ENCODE assay signal across 8 mouse cellular contexts in genomic region chr4:145240723-145241231, GRCm38 (mm10). TPM values are rescaled to one million over a fixed set of nuclear protein-coding genes. Genes with fewer than 3 reads are reported as not detected.
DNase-seq lines count a peak whose midpoint lies in the region; ATAC-seq and TF ChIP-seq lines count a peak whose summit lies in the region.

No protein-coding gene starts in this region.

- peak; percentile 24 for DNase-seq in kidney, adult 11 months
- peak; percentile 50 to 53 for DNase-seq in heart, postnatal 36 days
- DNase-seq in lung, postnatal 0 days (ENCODE audit: low spot score) = peak; percentile 57
- no peak for DNase-seq in right cerebral cortex, postnatal 25 days
- DNase-seq in adrenal gland, adult 2 months = no peak
- DNase-seq in urinary bladder, adult 18-20 months (ENCODE audit: low spot score in 2 of 2) = no peak

- peaks cover 14% of the 10 kb centered on the region for H3K27me3 ChIP-seq in kidney, embryonic 16.5 days (ENCODE audit: insufficient read depth, low read length)
- H3K27me3 ChIP-seq in lung, postnatal 0 days (replicated peaks; ENCODE audit: insufficient read depth, low read length) = 0 out of 2 replicates have a peak, but pooled peaks cover 7% of the 10 kb centered on the region
- H3K27me3 ChIP-seq in stomach, embryonic 16.5 days (ENCODE audit: control insufficient read depth, insufficient read depth, low read length) = peaks cover 13% of the 10 kb centered on the region

- no peak for ATAC-seq in kidney, embryonic 16.5 days (ENCODE audit: low FRiP score, low TSS enrichment)
- ATAC-seq in lung, postnatal 0 days = peak; percentile 55
- ATAC-seq in stomach, embryonic 16.5 days (ENCODE audit: insufficient read depth, low FRiP score) = no peak

- intact Hi-C loops in heart, postnatal 36 days (cut with DNase I) = no loop called here

- H3K36me3 ChIP-seq in kidney, embryonic 16.5 days (ENCODE audit: insufficient read depth, low read length) = no peaks in the 10 kb centered on the region
- H3K36me3 ChIP-seq in lung, postnatal 0 days (ENCODE audit: insufficient read depth, low read length) = no peaks in the 10 kb centered on the region
- H3K36me3 ChIP-seq in stomach, embryonic 16.5 days (ENCODE audit: control insufficient read depth, insufficient read depth, low read length) = no peaks in the 10 kb centered on the region

- peaks cover 21% of the 10 kb centered on the region for H3K4me1 ChIP-seq in kidney, embryonic 16.5 days (ENCODE audit: insufficient read depth, low read length)
- H3K4me1 ChIP-seq in lung, postnatal 0 days (ENCODE audit: insufficient read depth, low read depth, low read length) = peaks cover 5% of the 10 kb centered on the region; the same call in 1 of the 2 replicates
- H3K4me1 ChIP-seq in stomach, embryonic 16.5 days (ENCODE audit: control insufficient read depth, insufficient read depth, low read length) = peaks cover 11% of the 10 kb centered on the region

- H3K4me3 ChIP-seq in kidney, embryonic 16.5 days (ENCODE audit: low read length) = no peak overlapping the region
- H3K4me3 ChIP-seq in lung, postnatal 0 days (ENCODE audit: low read depth, low read length) = no peak overlapping the region
- H3K4me3 ChIP-seq in stomach, embryonic 16.5 days (replicated peaks; ENCODE audit: low read length) = no peak overlapping the region

- no peak overlapping the region for H3K4me2 ChIP-seq in kidney, embryonic 16.5 days (replicated peaks; ENCODE audit: low read depth, low read length)
- no peak overlapping the region for H3K4me2 ChIP-seq in lung, postnatal 0 days (replicated peaks; ENCODE audit: low read depth, low read length)
- H3K4me2 ChIP-seq in stomach, embryonic 16.5 days (ENCODE audit: low read depth, low read length) = no peak overlapping the region

- TF ChIP-seq EP300 in lung, postnatal 0 days (IDR thresholded peaks at IDR 0.05) = no peak

- no peak overlapping the region for H3K27ac ChIP-seq in kidney, embryonic 16.5 days (ENCODE audit: low read length)
- no peak overlapping the region; the same call in 1 of the 2 replicates for H3K27ac ChIP-seq in lung, postnatal 0 days (ENCODE audit: low read length)
- 0 out of 2 replicates have a peak overlapping the region, but pooled peaks have one; percentile 11 for H3K27ac ChIP-seq in stomach, embryonic 16.5 days (ENCODE audit: low read length)

- no peak for TF ChIP-seq CTCF in lung, postnatal 0 days (IDR thresholded peaks at IDR 0.05)

- WGBS in kidney, embryonic 16.5 days = 49% methylated on average over 4 of the region's 4 CpGs
- 59% methylated on average over 4 of the region's 4 CpGs for WGBS in lung, postnatal 0 days
- WGBS in stomach, embryonic 16.5 days = 74% methylated on average over 4 of the region's 4 CpGs

- no peak overlapping the region for H3K9ac ChIP-seq in kidney, embryonic 16.5 days (replicated peaks; ENCODE audit: low read length)
- no peak overlapping the region for H3K9ac ChIP-seq in lung, postnatal 0 days (replicated peaks; ENCODE audit: low read depth)
- H3K9ac ChIP-seq in stomach, embryonic 16.5 days (ENCODE audit: low read length) = no peak overlapping the region

- H3K9me3 ChIP-seq in kidney, embryonic 16.5 days (ENCODE audit: low read length) = no peaks in the 10 kb centered on the region
- H3K9me3 ChIP-seq in lung, postnatal 0 days (ENCODE audit: low read length) = no peaks in the 10 kb centered on the region
- H3K9me3 ChIP-seq in stomach, embryonic 16.5 days (replicated peaks; ENCODE audit: control insufficient read depth, low read length) = no peaks in the 10 kb centered on the region

RNA-seq across cellular contexts. Expression of gene Tnfrsf1b, which starts 5.9 kb away (rescaled TPM):
- polyA plus RNA-seq in kidney, embryonic 16.5 days (2015; fragmentation: Nextera tagmentation; extraction: Ambion mirVana) = 3.4 and 3.7 TPM in 2 replicates
- 1 to 10 TPM; 6.0 to 8.1 TPM for total RNA-seq in heart, postnatal 36 days (2021)
- 8.4 and 9.1 TPM in 2 replicates for polyA plus RNA-seq in lung, postnatal 0 days (2015; fragmentation: Nextera tagmentation; extraction: Ambion mirVana)
- 7.9 and 8.3 TPM in 2 replicates for polyA plus RNA-seq in stomach, embryonic 16.5 days (2015; fragmentation: Nextera tagmentation; extraction: Ambion mirVana)
- total RNA-seq in adrenal gland, adult 2 months (2021) = 10 to 100 TPM in 1 of 2 experiments, 1 to 10 TPM in 1; 6.9 to 10.6 TPM
- 13.2 and 14.7 TPM in 2 replicates for polyA plus RNA-seq in adrenal gland, adult 2 months (2012; rRNA removed)

RNA-seq across cellular contexts. Expression of gene Vps13d, which starts 46.0 kb away (rescaled TPM):
- 10.5 and 10.6 TPM in 2 replicates for polyA plus RNA-seq in kidney, embryonic 16.5 days (2015; fragmentation: Nextera tagmentation; extraction: Ambion mirVana)
- 10 to 100 TPM; 70.1 to 73.5 TPM for total RNA-seq in heart, postnatal 36 days (2021)
- 10.3 and 12.8 TPM in 2 replicates for polyA plus RNA-seq in lung, postnatal 0 days (2015; fragmentation: Nextera tagmentation; extraction: Ambion mirVana)
- polyA plus RNA-seq in stomach, embryonic 16.5 days (2015; fragmentation: Nextera tagmentation; extraction: Ambion mirVana) = 9.3 and 9.5 TPM in 2 replicates
- total RNA-seq in adrenal gland, adult 2 months (2021) = 10 to 100 TPM; 49.7 to 56.2 TPM
- polyA plus RNA-seq in adrenal gland, adult 2 months (2012; rRNA removed) = 10.2 and 13.3 TPM in 2 replicates

Comparison
In these comparisons a context has a peak if more than half of its experiments do, and no peak if none do; other contexts are left out.
1. DNase-seq: peak in kidney, adult 11 months (single experiment), heart, postnatal 36 days (2 of 2) and lung, postnatal 0 days (single experiment); none in right cerebral cortex, postnatal 25 days (single experiment), adrenal gland, adult 2 months (single experiment) and urinary bladder, adult 18-20 months (0 of 2).